Mouse (Mus musculus) cerebellum, adult 2 months (tissue): Measurements from ENCODE around the gene Arid1b. TPM values are rescaled to one million over a fixed set of nuclear protein-coding genes. Genes with fewer than 3 reads are reported as not detected.

Experiments
- DNase-seq, 2 experiments: peaks; one replicate each; pipeline ENCODE4 v3.0.0; 2021
- H3K27ac ChIP-seq: fragments of 200-500 bp; 2 replicates; pipeline ENCODE4 v1.5.1; 2012; ENCODE audit warnings: low read length, control low read depth, inconsistent platforms; ENCODE audit not compliant: insufficient read depth
- H3K27me3 ChIP-seq: fragments of 200-500 bp; 2 replicates; pipeline ENCODE4 v1.6.1; 2012; ENCODE audit warnings: inconsistent platforms, mild to moderate bottlenecking, low read length, moderate library complexity; ENCODE audit not compliant: control insufficient read depth, insufficient read depth
- H3K4me1 ChIP-seq: fragments of 200-500 bp; 2 replicates; pipeline ENCODE4 v1.6.1; 2011; ENCODE audit warnings: low read length; ENCODE audit not compliant: control insufficient read depth, insufficient read depth
- H3K4me3 ChIP-seq: fragments of 200-500 bp; replicated peaks from 2 replicates; pipeline ENCODE3; 2011; ENCODE audit warnings: mild to moderate bottlenecking, low read depth, low read length, control low read depth; ENCODE audit not compliant: insufficient read depth
- CTCF ChIP-seq: fragments of 200-500 bp; IDR thresholded peaks from 2 replicates; pipeline ENCODE4 v1.5.1; 2011; ENCODE audit warnings: low read depth, mild to moderate bottlenecking, control low read depth, low read length, moderate library complexity, borderline replicate concordance; ENCODE audit not compliant: insufficient read depth
- POLR2A ChIP-seq: fragments of 200-500 bp; IDR thresholded peaks from 2 replicates; pipeline ENCODE4 v1.6.1; 2011; ENCODE audit warnings: low read length, control low read depth, borderline replicate concordance; ENCODE audit not compliant: insufficient read depth
- WGBS: fragments of 180-500 bp; shearing (Covaris S2); methylation state at CpG from one replicate; pipeline ENCODE4 v1.1.7; 2018; 5-methylcytosine and 5-hydroxymethylcytosine counted together
- polyA plus RNA-seq: library from polyadenylated mRNA; depleted of rRNA; stranded (reverse); fragments of >200 nt; gene quantifications from 2 replicates; pipeline ENCODE4 v1.2.3, GENCODE M21; 2012

Gene Arid1b
- polyA plus RNA-seq, 1 experiment = 25.6 TPM

DNA sequence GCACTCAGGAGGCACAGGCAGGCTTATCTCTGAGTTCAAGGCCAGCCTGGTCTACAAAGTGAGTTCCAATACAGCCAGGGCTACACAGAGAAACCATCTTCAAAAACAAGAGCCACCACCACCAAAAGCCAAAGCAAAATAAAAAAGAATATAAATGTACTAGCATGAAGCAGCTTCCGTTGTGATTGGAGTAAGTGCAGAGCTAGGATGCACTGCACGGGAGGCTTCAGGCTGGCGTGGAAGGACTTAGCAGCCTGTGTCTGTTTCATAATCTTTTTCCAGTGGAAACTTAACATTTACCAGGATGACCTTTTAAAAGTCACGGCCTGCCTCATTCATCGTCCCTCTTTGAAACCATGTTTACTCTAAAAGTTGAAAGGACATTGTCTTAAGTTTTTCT, 67.5 kb downstream of the Arid1b start:
- TF ChIP-seq POLR2A (no peak), CTCF (no peak)
- Histone ChIP-seq H3K4me1 (peaks cover 55% of the 10 kb centered on the region), H3K27ac (no peak overlapping the region), H3K4me3 (no peak overlapping the region), H3K27me3 (no peaks in the 10 kb centered on the region)
- WGBS = 89% methylated on average over 5 of the region's 5 CpGs
- DNase-seq = no peak

- Histone ChIP-seq H3K4me3 (no peak overlapping the region), H3K27me3 (no peaks in the 10 kb centered on the region), H3K4me1 (peaks cover 56% of the 10 kb centered on the region), H3K27ac (no peak overlapping the region)
- no peak for TF ChIP-seq POLR2A
- no peak for TF ChIP-seq CTCF
- DNase-seq = no peak
- 86% methylated on average over 9 of the region's 9 CpGs for WGBS
These were observed 69.5 kb downstream of the Arid1b start for GRCm38 (mm10) chr17:5063471-5064176.

DNA sequence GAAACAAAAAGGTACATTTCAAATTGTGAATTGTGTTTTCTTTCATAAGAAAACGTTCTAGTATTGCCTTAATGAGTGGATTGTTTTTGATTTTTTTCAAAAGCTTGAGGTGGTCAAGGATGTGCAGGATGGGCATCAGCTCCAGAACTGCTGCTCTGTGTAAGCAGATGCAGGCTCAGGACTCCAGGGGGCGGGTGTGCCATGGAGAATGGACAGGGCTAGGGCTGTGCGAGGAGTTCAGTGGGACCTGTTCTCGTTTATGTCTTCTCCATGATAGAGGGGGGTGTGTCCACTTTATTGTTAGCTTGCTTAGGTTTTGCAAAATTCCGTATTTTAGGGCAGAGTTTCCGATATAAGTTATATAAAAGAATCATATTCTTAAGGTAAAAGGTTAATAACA, 70.6 kb downstream of the Arid1b start:
- H3K27ac ChIP-seq = no peak overlapping the region
- no peaks in the 10 kb centered on the region for H3K27me3 ChIP-seq
- DNase-seq = peak in 1 of 2 experiments; percentile 18
- 86% methylated on average over 6 of the region's 6 CpGs for WGBS
- TF ChIP-seq POLR2A (no peak), CTCF (no peak)
- no peak overlapping the region for H3K4me3 ChIP-seq
- H3K4me1 ChIP-seq = peaks cover 56% of the 10 kb centered on the region

DNA sequence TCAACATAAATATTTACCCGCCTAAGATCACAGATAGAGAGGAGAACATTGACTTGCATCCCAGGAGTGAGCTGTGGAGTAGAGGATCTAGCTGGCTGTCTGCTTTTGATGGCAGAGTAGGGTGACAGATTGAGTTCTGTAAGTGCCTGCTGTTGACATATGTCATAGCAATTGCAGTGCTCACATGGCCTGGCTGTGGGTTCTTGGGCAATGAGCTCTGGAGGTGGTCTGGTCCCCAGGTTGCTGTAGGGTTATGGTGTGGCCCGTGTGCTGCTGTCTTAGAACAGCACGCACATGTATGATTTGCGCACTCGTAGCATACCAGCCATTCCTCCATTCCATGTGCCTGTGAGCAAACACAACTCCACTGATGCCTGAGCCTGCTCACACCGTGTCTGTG, 71.1 kb downstream of the Arid1b start:
- Histone ChIP-seq H3K4me1 (peaks cover 52% of the 10 kb centered on the region), H3K27me3 (no peaks in the 10 kb centered on the region), H3K4me3 (no peak overlapping the region), H3K27ac (no peak overlapping the region)
- TF ChIP-seq POLR2A (no peak), CTCF (no peak)
- DNase-seq = peak; percentile 26 to 50
- 41% methylated on average over 6 of the region's 6 CpGs for WGBS

DNA sequence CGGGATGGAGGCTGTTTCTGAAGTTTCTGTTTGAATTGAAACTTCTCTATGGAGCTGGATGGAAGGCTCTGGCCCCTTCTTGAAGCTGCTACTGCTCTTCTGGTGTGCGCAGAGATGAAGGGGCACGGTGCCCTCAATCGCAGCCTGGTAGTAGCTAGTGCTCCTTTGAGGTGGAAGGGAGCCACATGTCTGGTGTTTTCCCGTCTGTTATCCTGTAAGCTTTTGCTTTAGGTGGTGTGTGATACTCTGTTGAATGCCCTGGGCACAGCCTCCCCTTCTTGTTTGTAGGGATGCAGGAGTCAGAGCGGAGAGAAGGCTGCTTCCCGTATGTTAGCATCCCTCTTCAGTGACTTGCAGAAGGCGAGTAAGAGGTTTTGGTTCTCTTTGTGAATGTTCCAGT, 72.7 kb downstream of the Arid1b start:
- H3K27ac ChIP-seq = no peak overlapping the region
- H3K27me3 ChIP-seq = no peaks in the 10 kb centered on the region
- peak; percentile 49 to 67 for DNase-seq
- 16% methylated on average over 8 of the region's 8 CpGs for WGBS
- peaks cover 46% of the 10 kb centered on the region for H3K4me1 ChIP-seq
- H3K4me3 ChIP-seq = no peak overlapping the region
- TF ChIP-seq CTCF (no peak), POLR2A (no peak)

GRCm38 (mm10) chr17:5067264-5067663, 73.1 kb downstream of the Arid1b start:
- 32% methylated on average over 4 of the region's 4 CpGs for WGBS
- no peak overlapping the region for H3K27ac ChIP-seq

DNA sequence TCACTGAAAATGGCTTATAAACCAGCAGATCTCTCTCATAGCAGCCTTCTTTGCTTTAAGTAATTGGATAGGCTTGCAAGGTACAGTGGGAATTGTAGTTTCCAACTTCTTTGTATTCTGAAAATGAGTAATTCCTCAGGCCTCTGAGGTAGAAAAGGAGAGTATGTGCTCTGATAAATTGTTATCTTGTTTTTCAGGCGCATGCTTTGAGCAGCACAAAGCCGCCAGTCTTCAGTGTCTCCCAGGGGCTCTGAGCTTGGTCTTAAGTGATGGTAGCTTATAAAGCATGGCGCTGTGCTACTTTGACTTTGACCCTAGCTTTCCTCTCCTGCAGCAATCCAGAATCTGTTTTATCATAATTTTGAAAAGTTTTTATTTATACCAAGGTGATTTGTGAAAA, 76.3 kb downstream of the Arid1b start:
- Histone ChIP-seq H3K4me3 (no peak overlapping the region), H3K27ac (no peak overlapping the region), H3K4me1 (peaks cover 46% of the 10 kb centered on the region), H3K27me3 (no peaks in the 10 kb centered on the region)
- no peak for DNase-seq
- 95% methylated on average over 3 of the region's 3 CpGs for WGBS
- TF ChIP-seq POLR2A = no peak
- no peak for TF ChIP-seq CTCF

More at GRCm38 (mm10) chr17:5067264-5067663, 73.1 kb downstream of the Arid1b start:
- peak in 1 of 2 experiments; percentile 23 for DNase-seq
- peaks cover 46% of the 10 kb centered on the region for H3K4me1 ChIP-seq
- TF ChIP-seq POLR2A (no peak), CTCF (no peak)
- H3K4me3 ChIP-seq = no peak overlapping the region
- no peaks in the 10 kb centered on the region for H3K27me3 ChIP-seq

GRCm38 (mm10) chr17:5072539-5072938, 78.4 kb downstream of the Arid1b start:
- Histone ChIP-seq H3K27me3 (no peaks in the 10 kb centered on the region), H3K27ac (no peak overlapping the region), H3K4me1 (peaks cover 32% of the 10 kb centered on the region), H3K4me3 (no peak overlapping the region)
- DNase-seq = no peak
- 68% methylated on average over 4 of the region's 4 CpGs for whole genome bisulfite sequencing
- TF ChIP-seq POLR2A = no peak
- no peak for TF ChIP-seq CTCF
